Mouse (Mus musculus): Measurements from ENCODE around the gene B3galt1.

The B3galt1 gene

DNA sequence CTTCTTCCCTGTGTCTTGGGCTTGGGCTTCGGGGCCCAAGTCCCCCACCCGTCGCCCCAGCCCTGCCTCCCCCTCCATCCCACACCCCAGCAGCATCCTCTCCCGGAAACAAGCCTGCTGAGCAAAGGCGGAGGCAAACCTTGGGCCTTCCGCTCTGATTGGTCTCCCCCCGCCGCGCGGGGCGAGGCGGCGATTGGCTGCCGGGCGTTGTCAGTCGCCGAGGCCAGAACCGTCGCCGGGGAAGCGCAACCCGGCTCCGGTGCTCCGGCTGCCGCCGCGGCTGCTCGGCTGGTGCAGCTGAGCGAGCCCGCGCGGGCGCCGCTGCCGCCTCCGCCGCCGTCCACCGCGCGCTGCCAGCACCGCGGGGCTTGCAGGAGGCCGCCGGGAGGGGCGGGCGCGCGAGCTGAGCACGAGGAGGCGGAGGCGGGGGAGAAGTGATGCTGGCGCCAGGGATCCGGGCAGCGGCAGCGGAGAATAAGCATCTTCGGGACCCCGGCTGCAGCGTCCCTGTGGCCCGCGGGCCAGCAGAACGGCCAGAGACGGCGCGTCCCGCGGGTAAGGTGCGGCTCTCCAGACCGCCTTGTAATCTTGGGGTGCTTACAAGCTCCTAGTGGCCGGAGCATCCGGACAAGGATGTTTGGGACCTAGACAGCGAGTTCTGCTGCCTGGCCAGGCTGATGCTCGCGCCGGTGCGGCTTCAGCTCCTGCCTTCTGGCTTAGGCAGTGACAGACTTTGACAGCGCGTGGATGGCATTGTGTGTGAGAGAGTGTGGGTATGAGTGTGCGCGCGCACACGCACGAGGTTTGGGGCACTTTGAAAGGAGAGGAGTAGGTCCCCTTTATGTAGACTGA, at the start of gene B3galt1:
B3galt1 (plus strand) TSS at position 392 of the 852 bp plus-strand sequence.
- peak; percentile 94 for DNase-seq

DNA sequence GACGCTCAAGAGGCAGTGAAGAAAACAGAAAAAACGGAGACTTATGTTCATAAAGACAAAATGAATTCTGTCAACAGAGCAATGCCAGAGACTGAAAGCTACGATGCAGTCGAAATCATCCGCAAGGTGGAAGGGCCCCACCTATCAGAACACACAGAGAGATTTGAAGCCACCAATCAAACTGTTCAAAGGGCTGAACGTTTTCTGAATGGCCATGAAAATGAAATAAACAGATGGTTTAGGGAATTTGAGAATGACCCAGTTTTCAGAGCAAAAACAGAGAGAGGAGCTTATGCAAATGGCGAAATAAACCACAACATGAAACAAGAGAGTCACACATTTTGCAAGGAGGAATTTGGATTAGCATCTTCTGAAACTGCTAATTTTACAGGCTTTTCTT, 49.3 kb upstream of the B3galt1 start:
- no peak for DNase-seq

DNA sequence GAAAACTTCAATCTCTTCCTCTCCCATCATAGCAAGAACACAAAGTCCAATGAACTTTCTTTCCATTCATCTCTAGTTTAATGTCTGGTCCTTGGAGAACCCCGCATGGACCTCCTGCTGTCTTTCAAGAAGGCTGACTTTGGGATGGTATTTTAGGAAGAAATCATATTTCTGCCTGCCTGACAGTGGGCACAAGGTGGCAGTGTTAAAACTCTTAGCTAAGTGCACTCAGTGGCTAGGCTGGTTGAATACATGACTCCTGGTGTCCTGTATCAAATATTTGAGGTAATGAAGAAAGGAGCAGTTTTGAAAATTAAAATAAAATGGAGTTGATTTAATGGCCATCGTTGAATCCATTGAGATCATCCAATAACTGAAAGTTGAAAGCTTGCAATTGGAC, 30.3 kb upstream of the B3galt1 start:
- DNase-seq, result no peak

DNA sequence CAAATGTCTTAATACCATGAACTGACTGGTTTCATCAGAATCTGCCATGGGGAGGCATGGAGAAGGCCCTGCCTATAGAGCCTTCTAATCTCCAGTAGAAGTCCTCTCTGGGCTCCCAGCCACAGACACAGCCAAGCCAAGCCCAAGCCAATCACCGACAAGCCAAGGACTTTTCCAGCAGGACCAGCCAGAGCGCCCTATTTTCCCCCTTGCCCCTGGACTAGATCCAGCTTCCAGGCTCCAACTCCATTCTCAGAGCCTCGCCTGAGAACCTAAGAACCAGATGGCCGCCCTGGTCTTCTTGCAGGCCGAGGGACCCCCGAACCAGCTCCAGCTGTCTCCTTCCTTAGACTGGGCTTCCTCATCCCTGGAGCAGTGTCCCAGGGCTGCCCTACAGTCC, 26.2 kb upstream of the B3galt1 start:
- no peak for DNase-seq

DNA sequence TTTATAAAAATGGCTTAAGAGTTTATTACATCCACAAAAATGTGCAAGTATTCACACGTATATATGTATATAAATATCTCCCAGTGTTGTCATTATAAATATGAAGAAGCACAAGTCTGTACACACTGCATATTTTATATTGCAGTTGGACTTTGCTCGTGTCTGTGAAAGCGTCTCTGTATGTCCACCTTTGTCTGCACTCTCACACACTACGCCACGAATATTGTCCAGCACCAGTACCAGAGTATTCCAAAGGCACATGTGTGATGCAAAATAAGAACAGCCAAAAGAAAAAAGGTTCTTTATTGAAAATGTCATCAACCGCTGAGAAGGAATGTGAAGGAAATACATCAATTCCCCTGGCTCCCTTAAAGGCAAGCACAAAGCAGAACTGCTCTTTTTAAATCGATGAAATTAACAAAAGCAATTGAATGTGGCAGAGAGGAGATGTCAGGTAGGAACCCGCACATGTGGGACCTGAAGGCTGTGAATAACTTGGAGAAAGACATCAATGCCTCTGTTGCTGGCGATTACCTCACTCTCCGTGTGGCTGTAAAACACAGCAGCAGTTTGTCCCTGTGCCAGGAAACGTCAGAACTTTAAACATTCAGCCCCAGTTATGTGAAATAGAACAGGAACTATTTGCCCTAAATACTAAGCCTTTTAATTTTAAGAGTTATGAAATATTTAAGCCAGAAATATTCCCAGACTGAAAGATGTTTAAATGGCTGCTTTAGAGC, 23.5 kb upstream of the B3galt1 start:
- no peak for DNase-seq

DNA sequence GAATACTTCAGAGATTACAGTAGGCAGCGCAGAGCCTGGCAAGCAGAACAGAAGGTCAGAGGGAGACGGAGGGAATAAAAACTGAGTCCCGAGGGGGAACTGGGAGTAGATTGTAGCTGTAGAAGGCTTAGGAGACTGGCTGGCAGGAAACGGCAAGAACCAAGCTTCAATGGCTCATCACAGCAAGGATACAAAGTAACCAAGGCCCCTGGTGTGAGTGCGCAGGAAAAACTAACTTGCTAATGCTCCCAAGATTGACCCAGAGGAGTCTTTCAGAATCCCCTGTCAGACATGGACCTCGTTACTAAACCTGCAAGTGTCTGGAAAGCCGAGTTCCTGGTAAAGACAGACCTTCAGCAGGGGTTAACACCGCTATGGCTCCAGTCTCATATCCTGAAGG, 21.2 kb upstream of the B3galt1 start:
- no peak for DNase-seq

DNA sequence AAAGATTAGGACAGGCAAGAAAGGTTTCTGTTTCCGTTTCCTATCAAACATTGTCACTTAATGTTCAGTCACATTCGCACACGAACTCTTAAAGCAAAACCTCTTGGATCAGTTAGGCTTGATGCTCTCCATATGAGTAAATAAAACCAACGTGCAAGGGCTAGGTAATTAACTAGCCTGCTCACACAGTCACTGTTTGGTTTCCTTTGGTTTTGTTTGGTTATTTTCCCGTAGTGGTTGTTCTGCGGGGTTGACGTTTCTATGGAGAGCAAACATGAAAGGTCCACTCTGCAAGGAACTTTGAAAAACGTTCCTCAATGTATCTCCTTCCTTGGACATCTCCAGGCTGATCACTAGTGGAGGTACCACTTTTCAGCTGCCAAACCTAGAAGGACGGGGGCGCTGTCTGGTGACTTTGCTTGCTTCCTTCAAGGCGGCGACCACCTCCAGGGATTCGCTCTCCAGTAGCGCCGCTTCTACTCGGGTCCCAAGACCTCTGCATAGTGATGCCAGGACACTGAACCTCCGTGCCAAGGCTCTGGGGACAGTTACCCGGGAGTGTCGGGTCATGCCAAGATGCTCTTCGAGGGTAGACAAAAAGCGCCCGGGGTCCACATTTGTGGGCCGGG, 706 bp upstream of the B3galt1 start:
- peak; percentile 76 for DNase-seq

DNA sequence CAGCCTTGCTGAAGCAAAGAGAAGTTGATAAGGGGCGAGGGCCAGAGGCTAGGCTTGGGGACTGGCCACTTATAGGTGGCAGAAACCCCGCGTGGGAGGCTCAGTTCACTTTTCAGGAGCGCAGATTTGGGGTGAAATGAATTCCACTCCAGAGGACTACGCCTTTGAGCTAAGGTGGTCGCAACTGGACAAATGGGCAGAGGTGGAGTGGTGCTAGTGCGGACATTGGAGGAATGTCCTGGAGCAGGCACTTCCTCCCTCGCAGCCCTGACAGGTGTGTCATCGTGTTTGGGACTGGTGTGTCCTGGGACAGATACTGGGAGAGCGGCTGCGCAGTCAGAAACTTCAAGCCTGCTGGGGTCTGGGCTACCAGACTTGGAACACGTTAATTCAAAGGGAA, 895 bp downstream of the B3galt1 start:
- DNase-seq, result no peak

DNA sequence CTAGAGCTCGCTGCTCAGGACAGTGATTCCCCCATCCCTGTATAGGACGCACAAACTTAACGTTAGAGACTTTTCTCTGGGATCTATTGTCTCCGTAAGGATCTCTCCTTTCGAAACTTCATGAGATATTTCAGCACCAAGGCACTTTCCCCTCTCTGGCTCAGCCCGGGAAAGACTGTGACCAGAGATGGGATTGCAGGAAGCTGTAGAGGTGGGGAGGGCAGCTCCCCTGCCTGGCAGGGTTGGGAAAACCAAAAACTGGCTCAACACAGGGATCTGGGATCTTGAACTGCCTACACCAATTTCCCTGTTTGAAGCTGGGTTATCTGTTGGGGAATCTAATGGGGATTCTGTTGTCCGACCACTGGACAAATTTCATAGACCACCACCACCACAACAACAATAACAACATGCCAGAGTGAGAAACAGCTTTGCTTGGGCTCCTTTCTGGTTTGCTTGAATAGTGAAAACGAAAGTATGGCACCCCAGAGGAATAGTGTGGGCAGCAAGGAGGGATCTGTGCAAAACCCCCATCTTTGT, 1.5 kb downstream of the B3galt1 start:
- no peak for DNase-seq

DNA sequence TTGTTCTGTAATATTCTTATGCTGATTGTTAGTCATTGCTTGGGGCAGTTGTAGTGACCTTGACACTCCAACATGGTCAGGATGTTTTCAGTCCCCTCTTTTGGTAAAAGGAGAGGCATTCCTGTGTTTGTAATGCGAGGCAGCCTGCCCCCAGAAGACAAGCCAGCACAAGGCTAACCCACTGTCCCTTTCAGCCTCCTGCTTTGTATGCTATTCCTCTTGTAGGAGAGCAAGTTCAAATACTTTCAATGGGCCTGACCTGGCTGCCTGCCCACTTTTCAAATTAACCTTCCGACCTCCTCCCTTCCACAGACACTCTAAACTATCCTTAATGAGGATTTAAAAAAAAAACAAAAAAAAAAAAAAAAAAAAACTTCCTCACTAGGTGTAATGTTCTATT, 11.0 kb downstream of the B3galt1 start:
- DNase-seq, result no peak

DNA sequence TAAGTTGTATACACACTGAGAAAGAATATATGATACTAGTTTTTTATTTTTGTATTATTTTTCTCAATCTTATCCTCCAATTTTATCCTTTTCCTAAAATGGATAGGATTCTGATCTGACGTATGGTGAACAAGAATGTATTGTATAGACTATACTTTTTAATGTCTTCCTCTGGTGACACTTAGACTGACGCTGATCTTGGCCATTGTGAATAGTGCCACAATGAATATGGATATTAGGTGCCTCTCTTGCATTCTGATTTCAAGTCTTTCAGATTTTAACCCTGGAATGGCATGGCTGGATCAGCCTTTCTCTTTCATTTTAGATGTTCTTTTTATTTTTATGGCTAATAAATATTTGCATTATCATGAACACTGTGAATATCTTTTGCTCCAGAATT, 17.4 kb downstream of the B3galt1 start:
- DNase-seq, result no peak

DNA sequence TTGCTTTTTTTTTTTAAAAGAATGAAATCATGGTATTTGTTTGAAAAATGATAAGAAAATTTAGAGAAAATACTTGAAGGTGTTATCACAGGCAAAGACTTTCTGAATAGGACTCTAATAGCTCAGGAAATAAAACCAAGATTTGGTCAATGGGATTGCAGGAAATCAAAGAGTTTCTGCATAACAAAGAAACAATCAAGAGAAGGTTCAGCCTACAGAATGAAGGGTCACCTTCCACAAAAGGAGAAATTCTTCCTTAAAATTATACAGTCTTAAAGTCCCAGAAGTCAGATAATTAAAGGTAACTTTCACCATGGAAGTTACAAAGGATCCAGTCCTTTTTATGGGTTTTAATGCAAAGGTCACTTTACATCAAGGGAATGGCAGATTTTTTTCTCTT, 24.7 kb downstream of the B3galt1 start:
- DNase-seq, result no peak

DNA sequence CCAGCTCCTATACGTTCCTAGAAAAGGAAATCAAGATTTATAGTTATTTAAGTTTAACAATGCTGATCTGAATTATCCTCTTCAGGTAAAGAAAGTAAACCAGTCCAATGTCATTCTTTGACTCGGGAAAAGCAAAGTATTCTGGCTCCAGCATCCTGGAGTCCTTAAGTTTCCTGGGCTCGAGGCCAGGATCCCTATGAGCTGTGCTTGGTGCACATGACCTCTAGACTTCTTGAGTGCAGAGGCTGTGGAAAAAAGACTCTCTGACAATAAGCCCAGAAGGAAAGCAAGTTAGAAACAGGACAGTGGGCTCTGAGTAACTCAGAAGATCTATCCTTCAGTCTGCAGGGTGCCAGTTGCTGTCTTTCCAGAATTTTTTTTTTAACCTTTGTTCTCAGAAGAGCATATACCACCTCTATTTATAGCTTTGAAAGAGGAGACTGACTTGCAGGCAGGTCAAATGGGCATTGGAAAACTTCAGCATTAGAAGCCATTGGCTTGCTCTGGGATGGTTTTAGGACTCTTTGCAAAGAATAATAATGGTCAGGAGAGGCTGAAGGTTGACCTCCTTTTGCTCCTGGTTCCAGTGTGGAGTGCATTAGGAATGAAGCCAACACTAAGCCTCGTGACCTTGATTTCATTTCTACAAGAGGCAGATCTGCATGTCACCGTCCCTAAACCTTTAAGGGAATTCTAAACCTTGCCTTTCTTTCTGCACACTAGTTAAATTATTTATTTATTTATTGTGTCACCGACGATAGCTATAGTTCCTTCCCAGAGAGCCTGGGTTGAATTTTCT, 26.4 kb downstream of the B3galt1 start:
- DNase-seq, result no peak

DNA sequence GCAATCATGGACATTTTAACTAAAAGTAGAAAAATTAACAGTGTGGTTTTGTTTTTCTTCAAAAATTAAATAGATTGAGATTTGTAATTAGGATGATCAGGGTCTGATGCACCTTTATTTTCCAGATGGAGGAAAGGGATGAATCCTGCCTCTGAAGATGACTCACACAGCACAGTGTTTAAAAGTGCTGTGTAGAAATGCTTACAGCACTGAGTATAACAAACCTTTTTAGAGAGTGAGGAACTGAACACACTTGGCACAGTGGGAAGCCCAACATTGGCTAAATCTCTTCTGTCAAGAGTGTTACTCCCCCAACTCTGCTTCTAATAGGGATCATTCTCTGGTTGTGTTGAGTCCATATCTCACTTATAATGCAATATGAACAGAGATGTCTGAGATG, 57.2 kb downstream of the B3galt1 start:
- no peak for DNase-seq

DNA sequence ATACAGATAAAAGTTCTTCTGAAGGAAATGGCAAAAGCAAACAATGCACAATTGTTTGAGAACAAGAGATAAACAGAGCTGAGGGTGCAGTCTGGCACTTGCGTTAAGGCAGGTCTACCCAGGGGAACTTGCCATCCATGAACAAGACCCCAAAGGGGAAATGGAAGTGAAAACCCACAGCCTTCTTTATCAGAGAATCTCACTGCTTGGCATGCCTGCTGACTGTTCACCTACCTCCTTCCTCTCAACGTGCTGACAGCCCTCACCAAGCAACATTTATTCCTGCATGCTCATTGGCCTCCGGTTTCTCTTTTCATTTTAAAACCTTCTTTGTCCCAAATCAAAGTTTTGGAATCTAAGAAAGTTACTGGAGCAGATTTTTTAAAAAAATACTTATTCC, 62.0 kb downstream of the B3galt1 start:
- DNase-seq, result no peak

DNA sequence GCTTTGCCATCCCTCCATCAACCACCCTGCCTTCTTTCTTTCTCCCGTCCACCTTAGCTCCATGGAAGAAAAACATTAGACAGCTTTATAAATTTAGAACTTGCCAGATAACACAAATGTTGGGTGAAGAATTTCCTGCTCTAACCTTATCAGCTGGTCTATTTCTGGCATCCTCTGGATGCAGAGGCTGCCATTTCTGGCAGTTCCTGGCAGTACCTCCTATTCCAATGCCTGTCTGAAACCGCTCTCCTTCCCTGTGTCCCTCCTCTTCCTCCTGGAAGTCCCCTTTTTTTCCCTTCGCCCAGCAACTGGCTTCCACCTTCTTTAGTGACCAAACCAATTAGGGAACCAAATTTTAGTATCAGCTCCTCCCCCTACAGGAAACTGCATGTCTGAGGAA, 62.6 kb downstream of the B3galt1 start:
- DNase-seq, result no peak

DNA sequence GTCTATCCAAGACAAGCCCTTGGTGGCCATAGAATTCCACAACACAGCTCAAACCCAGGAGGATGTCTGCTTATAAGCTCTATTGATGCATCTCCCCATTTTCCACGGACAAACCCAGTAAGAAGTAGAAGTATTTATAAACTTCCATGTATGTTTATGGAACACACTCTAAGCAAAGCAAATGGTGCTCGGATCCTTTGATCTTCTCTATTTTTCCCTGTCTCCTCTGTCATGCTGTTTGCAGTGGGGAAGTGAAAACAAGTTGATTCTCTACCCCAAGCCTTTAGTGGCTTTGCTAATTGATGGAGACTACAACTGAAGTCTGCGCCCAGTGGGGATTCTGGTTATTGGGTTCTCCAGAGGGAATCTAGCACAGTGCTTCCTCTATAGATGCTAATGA, 89.2 kb downstream of the B3galt1 start:
- no peak for DNase-seq

DNA sequence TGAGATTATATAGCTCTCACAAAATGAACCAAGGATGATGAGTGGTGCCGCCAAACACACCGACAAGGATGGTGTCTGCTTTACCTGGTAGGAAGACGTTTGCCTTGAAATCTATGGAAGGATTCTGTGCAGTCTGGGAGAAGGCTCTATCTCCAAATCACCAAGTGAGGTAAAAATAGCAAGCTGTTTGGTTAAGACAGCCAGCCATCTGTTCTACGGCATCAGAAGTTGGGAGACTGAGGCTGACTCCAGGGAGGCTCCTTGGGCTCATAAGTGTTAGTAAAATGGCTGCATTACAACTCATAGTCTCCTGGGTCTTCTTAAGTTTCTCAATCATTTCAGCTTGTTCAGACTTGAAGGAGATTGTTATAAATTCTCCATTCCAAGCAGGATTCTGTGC, 91.7 kb downstream of the B3galt1 start:
- DNase-seq, result no peak

DNA sequence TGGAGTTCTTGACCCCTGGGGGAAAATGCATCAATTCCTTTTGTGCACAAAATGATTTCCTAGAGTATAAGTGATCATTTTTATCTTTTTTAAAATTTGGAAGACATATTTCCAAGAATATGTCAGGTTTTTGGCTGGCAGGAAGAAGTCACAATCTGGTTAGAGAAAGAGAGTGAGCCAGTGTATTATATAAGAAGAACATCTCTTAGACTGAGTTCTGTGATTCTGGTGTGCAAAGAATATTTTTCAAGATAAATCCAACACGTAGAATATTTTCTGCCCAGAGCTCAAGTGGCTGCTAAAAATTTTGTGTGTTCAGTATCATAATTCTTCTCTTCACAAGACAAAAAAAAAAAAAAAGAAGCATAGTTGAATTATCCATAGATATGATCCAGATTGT, 92.4 kb downstream of the B3galt1 start:
- no peak for DNase-seq

DNA sequence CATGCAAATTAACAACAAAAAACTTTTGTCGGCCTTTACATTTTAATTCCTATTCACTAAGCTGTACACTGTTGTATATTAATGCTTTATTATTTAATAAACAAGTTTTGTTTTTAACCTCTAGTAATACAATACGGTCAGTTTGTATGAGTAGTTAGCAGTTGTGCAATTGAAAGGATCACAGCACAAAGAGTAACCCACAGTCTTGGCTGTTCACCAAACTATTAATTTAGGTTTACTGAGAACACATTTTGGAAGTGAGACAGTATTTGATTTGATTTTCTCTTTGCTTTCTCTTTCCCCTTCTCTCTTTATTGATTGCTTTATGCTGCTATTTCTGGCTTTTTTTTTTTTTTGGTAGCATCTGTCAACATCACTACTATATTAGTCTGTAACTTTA, 106.0 kb downstream of the B3galt1 start:
- DNase-seq, result no peak

DNA sequence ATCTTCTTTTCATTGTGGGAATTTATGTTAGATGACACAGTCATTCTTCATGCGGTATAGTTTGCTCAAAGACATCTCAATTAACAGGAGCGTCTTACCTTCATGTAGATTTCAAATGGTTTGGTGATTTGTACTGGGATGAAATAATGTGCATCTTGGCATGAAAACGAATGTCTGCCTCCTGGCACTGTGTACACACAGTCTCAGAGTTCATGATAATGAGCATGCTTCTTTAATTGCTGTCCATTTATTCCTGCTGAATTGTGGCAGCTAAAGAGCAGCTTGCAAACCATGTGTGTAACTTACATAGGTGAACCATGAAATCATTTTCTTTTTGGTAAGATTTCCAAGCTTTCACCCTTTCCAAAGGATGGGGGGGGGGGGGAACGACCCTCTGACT, 112.0 kb downstream of the B3galt1 start:
- DNase-seq, result no peak

DNA sequence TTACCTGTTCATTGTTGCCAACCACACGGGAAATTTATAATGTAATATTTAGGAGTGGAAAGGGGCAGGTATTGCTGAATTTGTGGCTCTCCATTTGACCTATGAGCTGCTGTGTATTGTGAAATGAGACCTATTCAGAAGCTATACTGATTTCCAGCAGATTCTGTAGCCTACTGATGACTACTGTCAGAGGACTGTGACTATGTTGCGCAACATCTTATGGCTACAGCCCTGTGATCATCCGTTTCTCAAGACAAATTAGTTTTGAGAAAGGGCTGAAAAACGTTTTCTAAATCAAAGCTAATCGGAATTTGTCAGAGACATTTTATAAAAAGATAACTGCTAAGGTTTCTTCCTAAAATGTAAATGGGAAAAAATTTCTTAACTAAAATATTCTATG, 158.6 kb downstream of the B3galt1 start:
- no peak for DNase-seq

DNA sequence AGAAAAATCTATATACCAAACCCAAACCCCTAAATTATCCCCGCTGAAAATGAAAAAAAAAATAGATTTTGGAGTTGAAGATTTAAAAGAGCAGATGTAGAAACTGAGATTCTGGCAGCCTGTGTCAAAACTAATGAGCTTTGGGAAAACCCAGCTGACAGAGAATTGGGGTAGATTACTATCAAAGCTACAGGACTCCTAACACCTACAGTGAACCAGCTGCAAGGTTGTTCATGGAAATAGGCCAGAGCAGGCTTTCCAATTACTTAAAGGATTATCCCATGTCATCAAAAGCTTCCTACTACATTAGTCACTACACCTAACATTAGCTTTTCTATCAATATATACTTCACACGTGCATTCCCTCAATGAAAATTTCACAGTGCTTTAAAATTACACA, 165.1 kb downstream of the B3galt1 start:
- DNase-seq, result no peak

Data from cerebellum, adult 11-12 months (tissue).